Mouse (Mus musculus) thymus, adult 2 months (tissue): Measurements from ENCODE around the gene Cyp2c68.

Experiments used
- CTCF ChIP-seq: fragments of 200-500 bp; IDR thresholded peaks from 2 replicates; pipeline ENCODE4 v1.5.1; 2012; ENCODE audit warnings: mild to moderate bottlenecking, control low read depth, low read length, moderate library complexity, borderline replicate concordance; ENCODE audit not compliant: control insufficient read depth, poor library complexity, insufficient read depth; ENCODE audit errors: extremely low read depth
- POLR2A ChIP-seq: fragments of 200-500 bp; IDR thresholded peaks from 2 replicates; pipeline ENCODE4 v1.6.1; 2012; ENCODE audit warnings: mild to moderate bottlenecking, low read length, control low read depth, moderate library complexity; ENCODE audit not compliant: control insufficient read depth, poor library complexity, insufficient read depth; ENCODE audit errors: extremely low read depth

GRCm38 (mm10) chr19:39652381-39652780 is 88.5 kb downstream of the Cyp2c68 start:
- TF ChIP-seq CTCF (no peak), POLR2A (no peak)
